Mouse (Mus musculus) thymus, adult 2 months (tissue): ENCODE results near the gene Rpl31.

ENCODE experiments used
- CTCF ChIP-seq: fragments of 200-500 bp; IDR thresholded peaks from 2 replicates; pipeline ENCODE4 v1.5.1; 2012; ENCODE audit warnings: mild to moderate bottlenecking, control low read depth, low read length, moderate library complexity, borderline replicate concordance; ENCODE audit not compliant: control insufficient read depth, poor library complexity, insufficient read depth; ENCODE audit errors: extremely low read depth
- POLR2A ChIP-seq: fragments of 200-500 bp; IDR thresholded peaks from 2 replicates; pipeline ENCODE4 v1.6.1; 2012; ENCODE audit warnings: mild to moderate bottlenecking, low read length, control low read depth, moderate library complexity; ENCODE audit not compliant: control insufficient read depth, poor library complexity, insufficient read depth; ENCODE audit errors: extremely low read depth

DNA sequence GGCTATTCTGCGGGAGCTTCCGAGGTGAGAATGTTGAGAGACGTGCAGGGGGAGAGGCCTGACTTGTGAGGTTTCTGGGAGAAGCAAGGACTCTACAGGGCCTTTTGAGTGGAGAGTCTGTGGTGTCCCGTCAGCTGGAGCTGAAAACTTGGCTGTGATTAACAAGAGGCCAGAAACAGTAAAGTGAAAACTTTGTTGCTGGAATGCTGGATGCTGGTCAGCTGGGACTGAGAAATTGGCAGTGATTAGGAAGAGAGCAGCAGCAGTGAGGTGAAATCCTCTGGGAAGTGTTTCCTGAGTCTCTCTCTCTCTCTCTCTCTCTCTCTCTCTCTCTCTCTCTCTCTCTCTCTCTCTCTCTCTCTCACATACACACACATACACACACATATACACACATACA, 25.8 kb upstream of the Rpl31 start:
- TF ChIP-seq CTCF = no peak
- no peak for TF ChIP-seq POLR2A
